Mouse (Mus musculus): ENCODE data around the gene Sft2d1. TPM values are rescaled to one million over a fixed set of nuclear protein-coding genes. Genes with fewer than 3 reads are reported as not detected.
"Not testable (repeated sequence)": the region's sequence is repeated elsewhere in the genome, so short reads cannot be mapped to it uniquely, and the experiment has no call there.

Gene Sft2d1
- total RNA-seq, 2 experiments from 2014 or later: 4.9 to 9.6 TPM

- peak overlapping the region; percentile 91 for H3K27ac ChIP-seq
- no peak for DNase-seq
- intact Hi-C loops (cut with DNase I): no loop called here
- no peak for TF ChIP-seq CTCF (IDR thresholded peaks at IDR 0.05)
- H3K4me3 ChIP-seq: peak overlapping the region; percentile 80
These were observed 849 bp downstream of the Sft2d1 start for GRCm38 (mm10) chr17:8311751-8312150.

GRCm38 (mm10) chr17:8313976-8314375 lies 3.1 kb downstream of the Sft2d1 start:
- no peak for TF ChIP-seq CTCF (IDR thresholded peaks at IDR 0.05)
- no peak for DNase-seq
- intact Hi-C loops (cut with DNase I): no loop called here
- Histone ChIP-seq H3K27ac (no peak overlapping the region), H3K4me3 (no peak overlapping the region)

GRCm38 (mm10) chr17:8316251-8316650 lies 5.3 kb downstream of the Sft2d1 start:
- no peak for DNase-seq
- intact Hi-C loops (cut with DNase I): no loop called here
- Histone ChIP-seq H3K27ac (no peak overlapping the region), H3K4me3 (no peak overlapping the region)
- peak; percentile 27; the same call in 1 of the 2 replicates for TF ChIP-seq CTCF (IDR thresholded peaks at IDR 0.05)

- DNase-seq; intact Hi-C loops (cut with DNase I); H3K4me3 ChIP-seq; H3K27ac ChIP-seq: not testable (repeated sequence)
These were observed 16.0 kb downstream of the Sft2d1 start for GRCm38 (mm10) chr17:8326877-8327276.

GRCm38 (mm10) chr17:8328511-8329174 lies 17.7 kb downstream of the Sft2d1 start:
- intact Hi-C loops (cut with DNase I): no loop called here
- no peak overlapping the region for H3K27ac ChIP-seq
- DNase-seq: no peak
- TF ChIP-seq CTCF (IDR thresholded peaks at IDR 0.05): peak; percentile 43; the same call in 1 of the 2 replicates
- H3K4me3 ChIP-seq: no peak overlapping the region

DNA sequence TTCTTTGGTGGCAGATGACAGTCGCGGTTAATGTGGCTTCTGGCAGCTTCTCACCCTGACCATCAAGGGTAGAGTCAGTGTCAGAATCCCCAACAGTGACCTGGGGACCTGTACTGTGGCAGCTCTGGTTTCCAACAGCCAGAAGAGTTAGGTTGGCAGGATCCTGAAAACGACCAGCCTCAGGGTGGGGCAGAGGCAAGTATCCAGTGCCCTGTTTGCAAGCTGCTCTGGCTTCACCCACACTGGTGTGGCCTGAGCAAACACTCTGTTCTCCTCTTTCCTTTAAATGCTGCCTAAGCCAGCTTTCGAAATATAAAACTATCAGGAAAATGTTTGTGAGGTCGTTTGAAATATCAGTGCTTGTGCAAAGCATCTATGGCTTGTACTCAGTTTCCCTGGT lies 19.7 kb downstream of the Sft2d1 start:
- TF ChIP-seq CTCF (IDR thresholded peaks at IDR 0.05): no peak
- Histone ChIP-seq H3K27ac (no peak overlapping the region), H3K4me3 (no peak overlapping the region)
- intact Hi-C loops (cut with DNase I): no loop called here
- no peak for DNase-seq

- intact Hi-C loops (cut with DNase I); H3K27ac ChIP-seq; H3K4me3 ChIP-seq; DNase-seq: not testable (repeated sequence)
These were observed 26.3 kb downstream of the Sft2d1 start, which contains the start of gene Prr18 for GRCm38 (mm10) chr17:8337159-8337558. Gene Prr18 (plus strand): TSS chr17:8337459.

GRCm38 (mm10) chr17:8339666-8340374 lies 28.9 kb downstream of the Sft2d1 start:
- no peak for DNase-seq
- TF ChIP-seq CTCF (IDR thresholded peaks at IDR 0.05): no peak
- H3K4me3 ChIP-seq: peak overlapping the region; percentile 74
- no peak overlapping the region for H3K27ac ChIP-seq
- intact Hi-C loops (cut with DNase I): no loop called here

DNA sequence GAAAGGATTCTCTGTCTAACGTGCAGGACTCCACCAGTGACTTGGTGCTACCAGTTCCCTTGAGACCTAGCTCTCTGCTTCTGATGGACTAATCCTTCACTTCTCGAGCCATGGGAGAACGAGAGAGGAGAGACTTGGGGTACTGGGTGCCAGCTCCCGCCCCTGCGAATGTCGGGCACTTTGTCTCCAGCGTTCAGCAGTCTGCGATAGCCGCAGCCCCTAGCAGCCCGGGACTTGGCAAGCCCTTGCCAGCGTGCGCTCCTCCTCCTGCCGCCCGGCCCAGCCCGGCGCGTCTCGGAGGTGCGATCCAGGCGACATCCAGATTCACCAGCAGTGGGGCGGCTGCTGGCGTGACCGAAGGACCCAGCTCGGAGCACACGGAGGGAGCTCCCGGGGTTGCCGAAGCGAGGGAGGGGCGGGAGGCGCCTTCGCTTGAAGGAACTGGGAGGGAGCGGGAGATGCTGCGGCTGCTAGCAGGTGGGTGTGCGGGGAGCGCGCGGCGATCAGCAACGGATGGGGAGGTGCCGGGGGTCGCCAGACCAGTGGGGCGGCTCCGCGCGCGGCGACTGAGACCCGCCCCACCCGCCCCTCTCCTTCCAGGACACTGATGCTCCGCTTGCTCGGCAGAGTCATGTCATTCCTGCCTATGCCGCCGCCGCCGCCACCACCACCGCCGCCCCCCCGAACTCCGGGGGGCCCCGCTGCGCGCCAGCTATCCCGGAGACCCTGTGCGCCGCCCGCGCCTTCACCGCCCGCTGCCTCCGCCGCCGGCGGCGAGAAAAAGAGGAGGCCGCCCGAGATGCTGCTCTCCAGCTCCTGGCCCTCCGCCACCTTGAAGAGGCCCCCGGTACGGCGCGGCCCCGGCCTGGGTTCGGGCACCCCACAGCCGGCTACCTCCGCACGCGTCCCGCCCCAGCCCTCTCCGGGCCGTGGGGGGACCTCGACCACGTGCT lies 29.8 kb downstream of the Sft2d1 start:
- Histone ChIP-seq H3K27ac (no peak overlapping the region), H3K4me3 (peak overlapping the region; percentile 74)
- intact Hi-C loops (cut with DNase I): no loop called here
- no peak for TF ChIP-seq CTCF (IDR thresholded peaks at IDR 0.05)
- DNase-seq: peak; percentile 34

DNA sequence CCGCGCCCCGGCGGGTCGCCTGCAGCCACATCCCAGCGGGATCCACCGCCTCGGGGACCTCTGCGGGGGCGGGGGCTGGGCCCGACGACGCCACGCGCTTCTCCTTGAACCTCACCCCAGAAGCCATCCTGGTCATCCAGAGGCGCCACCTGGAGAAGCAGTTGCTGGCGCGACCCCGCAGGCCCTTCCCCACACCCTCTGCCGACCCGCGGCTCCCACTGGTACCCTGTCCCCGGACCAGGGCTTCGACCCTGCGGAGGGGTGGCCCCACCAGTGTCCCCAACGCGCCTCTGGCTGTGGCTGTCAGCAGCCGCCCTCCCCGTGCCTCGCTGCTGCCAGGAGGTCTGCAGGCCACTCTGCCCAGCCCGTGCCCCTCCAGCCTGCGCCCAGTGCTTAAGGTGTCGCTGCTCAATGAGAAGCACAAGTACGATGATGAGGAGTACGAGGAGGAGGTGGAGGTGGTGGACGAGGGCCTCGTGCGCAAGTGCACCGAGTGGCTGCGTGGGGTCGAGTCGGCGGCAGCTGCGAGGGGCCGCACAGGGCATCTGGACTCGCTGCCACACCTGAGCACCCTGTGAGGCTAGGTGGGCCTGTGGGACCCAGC lies 30.6 kb downstream of the Sft2d1 start:
- no peak for TF ChIP-seq CTCF (IDR thresholded peaks at IDR 0.05)
- intact Hi-C loops (cut with DNase I): no loop called here
- no peak overlapping the region for H3K27ac ChIP-seq
- DNase-seq: no peak
- peak overlapping the region; percentile 74 for H3K4me3 ChIP-seq

GRCm38 (mm10) chr17:8342706-8343105 lies 31.8 kb downstream of the Sft2d1 start:
- Histone ChIP-seq H3K4me3 (no peak overlapping the region), H3K27ac (no peak overlapping the region)
- no peak for DNase-seq
- intact Hi-C loops (cut with DNase I): no loop called here
- no peak for TF ChIP-seq CTCF (IDR thresholded peaks at IDR 0.05)

DNA sequence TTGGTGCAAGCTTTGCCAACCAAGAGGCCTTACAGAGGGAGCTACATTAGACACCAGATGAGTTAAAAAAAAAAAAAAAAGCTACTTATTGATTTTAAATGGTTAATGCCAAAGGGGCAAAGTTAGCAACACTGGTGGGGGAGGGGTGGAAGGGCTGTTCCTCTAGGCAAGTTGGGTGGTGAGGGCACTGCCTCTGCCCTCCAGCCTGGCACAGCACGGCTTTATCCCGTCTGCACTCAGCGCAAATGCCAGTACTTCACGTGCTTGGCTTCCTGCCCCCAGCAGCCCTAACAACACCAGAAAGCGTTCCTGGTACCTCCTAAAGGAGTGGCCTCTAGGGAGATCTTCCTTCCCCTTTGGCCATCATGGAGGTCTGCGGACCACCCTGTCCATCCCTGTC lies 32.5 kb downstream of the Sft2d1 start:
- no peak for DNase-seq
- intact Hi-C loops (cut with DNase I): no loop called here
- H3K27ac ChIP-seq: no peak overlapping the region
- TF ChIP-seq CTCF (IDR thresholded peaks at IDR 0.05): no peak
- H3K4me3 ChIP-seq: no peak overlapping the region

Data from gastrocnemius, adult 2 months (tissue).